Mouse (Mus musculus) limb, embryonic 14.5 days (tissue): Measurements from ENCODE around the gene Six5. TPM values are rescaled to one million over a fixed set of nuclear protein-coding genes. Genes with fewer than 3 reads are reported as not detected.

Experiments used
- ATAC-seq: fragments of 200-750 bp; cut with Nextera tagmentation; 2 replicates; pipeline ENCODE4 v1.8.0; 2017; ENCODE audit warnings: low read depth, moderate number of reproducible peaks, moderate TSS enrichment; ENCODE audit not compliant: low FRiP score
- DNase-seq: peaks from one replicate; pipeline ENCODE4 v3.0.0-alpha.2; 2015; ENCODE audit warnings: low spot score
- H3K27ac ChIP-seq: fragments of 300-500 bp; sonication (generic); replicated peaks from 2 replicates; pipeline ENCODE4 v1.5.1; 2014; ENCODE audit warnings: low read depth, mild to moderate bottlenecking, low read length, moderate library complexity, mixed read lengths
- H3K27me3 ChIP-seq: fragments of 300-500 bp; sonication (generic); 2 replicates; pipeline ENCODE4 v1.6.1; 2014; ENCODE audit warnings: low read length, mixed read lengths; ENCODE audit not compliant: control insufficient read depth, insufficient read depth
- H3K36me3 ChIP-seq: fragments of 300-500 bp; sonication (generic); 2 replicates; pipeline ENCODE4 v1.6.1; 2014; ENCODE audit warnings: mild to moderate bottlenecking, low read length, moderate library complexity, mixed read lengths; ENCODE audit not compliant: control insufficient read depth, insufficient read depth
- H3K4me1 ChIP-seq: fragments of 300-500 bp; sonication (generic); 2 replicates; pipeline ENCODE4 v1.6.1; 2014; ENCODE audit warnings: antibody characterized with exemption, low read length, mixed read lengths; ENCODE audit not compliant: control insufficient read depth, insufficient read depth
- H3K4me2 ChIP-seq: fragments of 300-500 bp; sonication (generic); replicated peaks from 2 replicates; pipeline ENCODE4 v1.6.1; 2014; ENCODE audit warnings: low read depth, mild to moderate bottlenecking, low read length, moderate library complexity; ENCODE audit not compliant: severe bottlenecking
- H3K4me3 ChIP-seq: fragments of 300-500 bp; sonication (generic); replicated peaks from 2 replicates; pipeline ENCODE4 v1.5.1; 2014; ENCODE audit warnings: low read length
- H3K9ac ChIP-seq: fragments of 300-500 bp; sonication (generic); 2 replicates; pipeline ENCODE4 v1.6.1; 2014; ENCODE audit warnings: mild to moderate bottlenecking, low read depth, low read length, moderate library complexity; ENCODE audit not compliant: severe bottlenecking
- H3K9me3 ChIP-seq: fragments of 300-500 bp; sonication (generic); 2 replicates; pipeline ENCODE4 v1.6.1; 2016; ENCODE audit warnings: low read length; ENCODE audit not compliant: control insufficient read depth
- POLR2A ChIP-seq: fragments of 200-500 bp; IDR thresholded peaks from 2 replicates; pipeline ENCODE4 v1.8.0; 2012; ENCODE audit warnings: inconsistent platforms, mild to moderate bottlenecking, moderate library complexity, borderline replicate concordance; ENCODE audit not compliant: insufficient read depth, insufficient read length; ENCODE audit errors: extremely low read depth
- WGBS: fragments of 180-500 bp; shearing (Covaris S2); extraction: QIAGEN DNeasy Blood & Tissue Kit; methylation state at CpG from one replicate; pipeline ENCODE4 v1.1.7; 2014; 5-methylcytosine and 5-hydroxymethylcytosine counted together
- polyA plus RNA-seq, 2 experiments: library from polyadenylated mRNA; depleted of rRNA in 1 of 2; stranded (reverse) in 1 of 2; unstranded in 1 of 2; fragments of >200 nt; fragmentation: Nextera tagmentation in 1 of 2; extraction: Ambion mirVana in 1 of 2; gene quantifications; 2 replicates each; pipeline versions ENCODE4 v1.2.1 to v1.2.3; 2012 to 2014

Gene Six5
- polyA plus RNA-seq, 2 experiments: 19.1 to 103 TPM

DNA sequence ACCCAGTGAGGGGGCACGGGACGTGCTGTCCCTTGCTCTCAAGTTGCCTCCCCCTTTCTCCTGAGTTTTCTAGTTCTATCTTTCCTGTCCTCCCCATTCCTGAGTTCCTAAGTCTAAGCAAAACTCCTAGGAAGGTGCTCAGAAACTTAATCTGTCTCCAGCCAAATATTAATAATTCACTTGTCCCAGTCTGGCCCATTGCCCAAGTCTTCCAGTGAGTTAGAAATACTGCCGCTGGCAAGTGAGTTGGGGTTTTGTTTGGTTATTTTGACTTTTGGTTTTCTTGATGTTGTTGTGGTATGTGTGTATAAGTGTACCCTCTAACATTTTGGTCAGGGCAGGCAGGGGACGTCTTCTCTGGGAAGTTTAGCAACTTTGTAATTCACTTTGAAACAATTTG lies 27.3 kb downstream of the Six5 start:
- Histone ChIP-seq H3K9me3 (0 out of 2 replicates have a peak, but pooled peaks cover 4% of the 10 kb centered on the region), H3K4me1 (peaks cover 12% of the 10 kb centered on the region), H3K36me3 (0 out of 2 replicates have a peak, but pooled peaks cover 5% of the 10 kb centered on the region), H3K27ac (no peak overlapping the region), H3K9ac (no peak overlapping the region), H3K4me2 (no peak overlapping the region), H3K27me3 (no peaks in the 10 kb centered on the region), H3K4me3 (no peak overlapping the region)
- ATAC-seq (no peak), DNase-seq (no peak)
- no peak for TF ChIP-seq POLR2A
- WGBS: 90% methylated on average over 4 of the region's 4 CpGs

DNA sequence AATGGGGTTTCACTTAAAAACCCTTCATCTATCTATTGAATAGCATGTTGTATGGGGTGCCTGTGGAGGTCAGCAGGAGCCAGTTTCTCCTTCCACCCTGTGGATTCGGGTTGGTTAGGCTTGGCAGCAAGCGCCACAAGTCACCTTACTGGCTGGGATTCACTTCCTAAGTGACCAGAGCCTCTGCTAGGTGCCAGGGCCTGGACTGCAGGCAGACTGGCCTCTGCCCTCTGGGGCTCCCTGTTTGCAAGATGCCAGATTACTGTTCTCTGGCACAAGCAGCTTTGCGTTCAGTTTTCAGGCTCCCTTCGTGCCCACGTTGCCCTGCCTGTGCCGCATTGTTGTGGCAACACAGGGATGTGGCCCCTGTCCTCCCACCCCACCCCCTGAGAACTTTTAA lies 30.3 kb downstream of the Six5 start:
- no peak for ATAC-seq

DNA sequence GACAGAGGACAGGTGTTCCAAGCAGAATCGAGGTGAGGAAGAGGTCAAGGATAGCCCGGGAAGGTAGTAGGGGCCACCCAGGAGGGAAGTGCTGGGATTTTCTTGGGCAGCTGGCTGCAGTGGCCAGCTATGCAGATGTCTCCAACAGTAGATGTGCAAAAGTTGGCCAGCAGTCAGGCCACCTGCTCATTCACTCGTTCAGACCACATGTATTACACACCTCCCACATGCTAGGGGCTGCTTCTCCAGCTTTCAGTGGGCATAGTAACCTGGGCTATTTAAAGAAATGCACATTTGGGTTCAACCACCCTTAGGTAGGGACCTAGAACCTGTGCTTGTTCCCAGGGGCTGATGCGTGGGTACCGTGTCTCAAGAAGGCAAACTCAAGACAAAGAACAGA lies 33.4 kb downstream of the Six5 start:
- 88% methylated on average over 5 of the region's 5 CpGs for WGBS
- no peak for DNase-seq
- 0 out of 2 replicates have a peak, but pooled peaks cover 6% of the 10 kb centered on the region for H3K36me3 ChIP-seq
- H3K4me1 ChIP-seq: peaks cover 9% of the 10 kb centered on the region; the same call in 1 of the 2 replicates
- no peak overlapping the region for H3K27ac ChIP-seq
- no peaks in the 10 kb centered on the region for H3K27me3 ChIP-seq
- H3K9me3 ChIP-seq: no peaks in the 10 kb centered on the region
- H3K4me3 ChIP-seq: no peak overlapping the region
- H3K4me2 ChIP-seq: no peak overlapping the region
- H3K9ac ChIP-seq: no peak overlapping the region
- no peak for ATAC-seq
- TF ChIP-seq POLR2A: no peak

More for the DNA sequence above, 30.3 kb downstream of the Six5 start:
- Histone ChIP-seq H3K36me3 (0 out of 2 replicates have a peak, but pooled peaks cover 6% of the 10 kb centered on the region), H3K4me2 (no peak overlapping the region), H3K9ac (no peak overlapping the region), H3K4me3 (no peak overlapping the region), H3K27ac (no peak overlapping the region), H3K9me3 (no peaks in the 10 kb centered on the region), H3K4me1 (peaks cover 7% of the 10 kb centered on the region; the same call in 1 of the 2 replicates), H3K27me3 (no peaks in the 10 kb centered on the region)
- WGBS: 95% methylated on average over 6 of the region's 6 CpGs
- no peak for TF ChIP-seq POLR2A
- DNase-seq: no peak

DNA sequence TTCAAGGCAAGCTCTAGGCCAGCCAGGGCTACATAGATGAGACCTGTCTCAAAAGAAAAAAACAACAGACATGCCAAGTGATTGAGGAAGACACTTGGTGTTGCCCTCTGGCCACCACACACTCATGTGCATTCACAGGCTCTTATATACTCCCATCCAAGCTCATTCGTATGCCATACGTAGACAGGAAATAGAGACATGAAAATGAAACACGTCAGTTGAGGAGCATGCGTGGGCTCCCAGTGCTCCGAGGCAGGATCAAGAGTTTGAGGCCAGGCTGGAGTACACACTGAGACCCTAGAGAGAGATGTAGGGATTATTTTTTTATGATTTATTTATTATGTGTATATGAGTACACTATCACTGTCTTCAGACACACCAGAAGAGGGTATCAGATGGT lies 35.0 kb downstream of the Six5 start:
- no peak for TF ChIP-seq POLR2A
- WGBS: 98% methylated on average over 5 of the region's 5 CpGs
- DNase-seq (no peak), ATAC-seq (no peak)
- Histone ChIP-seq H3K27me3 (no peaks in the 10 kb centered on the region), H3K4me1 (peaks cover 9% of the 10 kb centered on the region; the same call in 1 of the 2 replicates), H3K9me3 (no peaks in the 10 kb centered on the region), H3K36me3 (0 out of 2 replicates have a peak, but pooled peaks cover 6% of the 10 kb centered on the region), H3K9ac (no peak overlapping the region), H3K27ac (no peak overlapping the region), H3K4me3 (no peak overlapping the region), H3K4me2 (no peak overlapping the region)

DNA sequence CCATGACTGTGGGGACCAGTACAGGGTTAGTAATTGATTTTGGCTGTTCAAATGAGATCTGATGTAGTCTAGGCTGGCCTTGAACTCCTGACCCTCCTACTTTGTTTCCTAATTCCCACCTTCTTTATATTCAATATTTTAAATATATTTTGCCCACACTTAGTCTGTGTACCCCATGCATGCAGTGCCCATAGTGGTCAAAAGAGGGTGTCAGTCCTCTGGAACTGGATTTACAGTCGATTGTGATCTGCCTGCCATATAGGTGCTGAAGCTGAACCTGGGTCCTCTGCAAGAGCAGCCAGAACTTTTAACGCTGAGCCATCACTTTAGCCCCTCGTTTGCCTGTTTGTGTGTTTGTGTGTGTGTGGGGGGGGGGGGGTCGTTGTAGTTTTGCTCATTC lies 36.3 kb downstream of the Six5 start:
- 26% methylated on average over 4 of the region's 4 CpGs for WGBS
- no peaks in the 10 kb centered on the region for H3K27me3 ChIP-seq
- peaks cover 9% of the 10 kb centered on the region; the same call in 1 of the 2 replicates for H3K4me1 ChIP-seq
- H3K9ac ChIP-seq: peak overlapping the region; percentile 22
- DNase-seq: no peak
- no peak for TF ChIP-seq POLR2A
- H3K36me3 ChIP-seq: peaks cover 11% of the 10 kb centered on the region
- ATAC-seq: no peak
- H3K4me3 ChIP-seq: peak overlapping the region; percentile 43
- H3K27ac ChIP-seq: peak overlapping the region; percentile 44; the same call in 1 of the 2 replicates
- H3K9me3 ChIP-seq: no peaks in the 10 kb centered on the region
- peak overlapping the region; percentile 66 for H3K4me2 ChIP-seq

DNA sequence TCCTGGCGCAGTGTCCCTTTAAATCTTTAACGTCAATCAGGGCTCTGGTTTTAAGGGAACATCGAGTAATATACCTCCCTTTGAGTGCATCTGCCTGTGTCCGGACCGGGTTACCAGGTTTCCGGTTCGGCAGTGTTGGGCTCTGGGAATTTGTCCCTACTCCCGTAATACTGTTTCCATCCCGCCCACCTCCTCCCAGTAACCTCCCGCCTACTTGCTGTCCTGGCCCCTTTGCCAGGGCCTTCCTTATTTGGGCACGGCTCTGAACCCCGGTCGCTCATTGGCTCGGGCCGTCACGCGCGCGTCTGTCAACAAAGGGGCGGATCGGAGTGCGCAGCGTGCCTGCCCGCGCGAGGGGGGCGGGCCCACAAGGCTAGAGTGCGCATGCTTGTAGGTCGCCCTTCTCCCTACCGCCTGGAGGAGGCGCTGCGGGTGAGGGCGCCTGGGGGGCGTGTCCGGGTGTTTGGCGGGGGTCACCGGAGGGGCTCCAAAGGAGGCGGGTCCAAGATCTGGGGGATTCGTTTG lies 37.0 kb downstream of the Six5 start:
- DNase-seq (peak; percentile 98), ATAC-seq (peak; percentile 99)
- Histone ChIP-seq H3K9me3 (no peaks in the 10 kb centered on the region), H3K9ac (peak overlapping the region; percentile 47), H3K4me2 (peak overlapping the region; percentile 66), H3K27ac (peak overlapping the region; percentile 68), H3K36me3 (peaks cover 17% of the 10 kb centered on the region), H3K27me3 (no peaks in the 10 kb centered on the region), H3K4me3 (peak overlapping the region; percentile 43), H3K4me1 (peaks cover 9% of the 10 kb centered on the region; the same call in 1 of the 2 replicates)
- TF ChIP-seq POLR2A: no peak
- WGBS: under 1% methylated on average over 39 of the region's 39 CpGs
